Mouse (Mus musculus): ENCODE results near the gene Ppfia2. TPM values are rescaled to one million over a fixed set of nuclear protein-coding genes. Genes with fewer than 3 reads are reported as not detected.
A peak's percentile ranks its signal among the peaks of the same experiment; 100 is the strongest.

Ppfia2 gene
- 0.07 and 0.12 TPM in 2 replicates for polyA plus RNA-seq (2012; rRNA removed)

- Histone ChIP-seq H3K27me3 (ENCODE audit: control insufficient read depth, insufficient read depth, low read length) (no peaks in the 10 kb centered on the region), H3K4me1 (ENCODE audit: control insufficient read depth, insufficient read depth, insufficient read length) (no peaks in the 10 kb centered on the region), H3K27ac (ENCODE audit: insufficient read depth, low read length) (no peak within 1 kb of the TSS), H3K36me3 (ENCODE audit: control insufficient read depth, insufficient read depth, low read length) (no peaks in the 10 kb centered on the region), H3K4me3 (ENCODE audit: extremely low read depth, insufficient read depth, insufficient read length) (peak within 1 kb of the TSS; percentile 43)
- DNase-seq (ENCODE audit: low read depth in 1 of 2, low spot score in 2 of 2): no peak
- TF ChIP-seq CTCF (IDR thresholded peaks at IDR 0.05; ENCODE audit: extremely low read depth, insufficient read depth, insufficient read length, insufficient replicate concordance) (no peak), POLR2A (IDR thresholded peaks at IDR 0.05; ENCODE audit: low read depth, low read length) (no peak)
- 1% methylated on average over 30 of the region's 30 CpGs for WGBS
These were observed at the start of gene Ppfia2 for GRCm38 (mm10) chr10:106469855-106470532. Gene Ppfia2, plus strand, starts transcription at chr10:106470339.

DNA sequence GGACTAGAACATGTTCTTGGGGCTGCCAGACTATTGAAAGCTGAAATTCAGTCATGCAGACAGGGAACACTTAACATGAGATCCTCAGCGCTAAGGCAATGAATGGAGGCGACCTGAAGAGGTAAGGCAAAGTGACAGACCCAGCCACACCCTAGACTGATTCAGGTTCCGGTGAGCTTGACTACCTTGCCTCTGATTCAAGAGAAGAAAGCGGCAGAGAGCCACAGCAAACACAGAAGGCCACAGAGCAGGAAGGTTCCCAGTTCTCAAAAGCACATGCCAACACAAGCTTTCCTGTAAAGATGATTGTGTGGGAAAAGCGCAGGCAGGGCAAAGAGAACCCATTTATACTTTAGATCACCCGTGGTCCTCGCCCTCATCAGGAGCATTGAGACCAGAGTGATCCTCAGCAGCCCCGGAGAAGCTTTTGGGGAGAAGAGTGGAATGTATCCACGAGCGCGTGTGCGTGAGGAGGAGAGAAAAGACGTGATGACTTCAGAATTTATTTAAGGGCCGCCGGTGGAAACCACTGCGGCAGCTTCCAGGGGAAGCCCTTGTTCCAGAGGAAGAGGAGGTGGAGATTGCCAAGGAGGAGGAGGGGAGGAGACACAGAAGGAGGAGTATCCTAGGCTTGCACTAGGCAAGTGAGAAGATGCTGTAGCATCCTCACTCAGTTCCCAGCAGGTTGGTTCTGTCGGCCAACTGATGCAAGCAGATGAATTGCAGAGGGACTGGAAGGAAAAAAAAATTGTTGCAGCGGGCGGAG, 1.0 kb upstream of the Ppfia2 start:
- TF ChIP-seq CTCF (IDR thresholded peaks at IDR 0.05; ENCODE audit: extremely low read depth, insufficient read depth, insufficient read length, insufficient replicate concordance): no peak
- TF ChIP-seq POLR2A (IDR thresholded peaks at IDR 0.05; ENCODE audit: low read depth, low read length): no peak
- WGBS: 8% methylated on average over 19 of the region's 19 CpGs
- DNase-seq (ENCODE audit: low read depth in 1 of 2, low spot score in 2 of 2): no peak
- no peak overlapping the region for H3K27ac ChIP-seq (ENCODE audit: insufficient read depth, low read length)
- no peak overlapping the region for H3K4me3 ChIP-seq (ENCODE audit: extremely low read depth, insufficient read depth, insufficient read length)
- no peaks in the 10 kb centered on the region for H3K27me3 ChIP-seq (ENCODE audit: control insufficient read depth, insufficient read depth, low read length)
- H3K4me1 ChIP-seq (ENCODE audit: control insufficient read depth, insufficient read depth, insufficient read length): no peaks in the 10 kb centered on the region
- H3K36me3 ChIP-seq (ENCODE audit: control insufficient read depth, insufficient read depth, low read length): no peaks in the 10 kb centered on the region

GRCm38 (mm10) chr10:106470533-106471205, 530 bp downstream of the Ppfia2 start:
- H3K36me3 ChIP-seq (ENCODE audit: control insufficient read depth, insufficient read depth, low read length): no peaks in the 10 kb centered on the region
- no peak for DNase-seq (ENCODE audit: low read depth in 1 of 2, low spot score in 2 of 2)
- H3K27me3 ChIP-seq (ENCODE audit: control insufficient read depth, insufficient read depth, low read length): no peaks in the 10 kb centered on the region
- no peak for TF ChIP-seq CTCF (IDR thresholded peaks at IDR 0.05; ENCODE audit: extremely low read depth, insufficient read depth, insufficient read length, insufficient replicate concordance)
- no peak for TF ChIP-seq POLR2A (IDR thresholded peaks at IDR 0.05; ENCODE audit: low read depth, low read length)
- H3K27ac ChIP-seq (ENCODE audit: insufficient read depth, low read length): no peak overlapping the region
- H3K4me3 ChIP-seq (ENCODE audit: extremely low read depth, insufficient read depth, insufficient read length): peak overlapping the region; percentile 43
- WGBS: 18% methylated on average over 18 of the region's 18 CpGs
- H3K4me1 ChIP-seq (ENCODE audit: control insufficient read depth, insufficient read depth, insufficient read length): no peaks in the 10 kb centered on the region

GRCm38 (mm10) chr10:106509281-106510165, 39.4 kb downstream of the Ppfia2 start:
- H3K27ac ChIP-seq (ENCODE audit: insufficient read depth, low read length): no peak overlapping the region
- WGBS: 80% methylated on average over 6 of the region's 6 CpGs
- no peak for TF ChIP-seq CTCF (IDR thresholded peaks at IDR 0.05; ENCODE audit: extremely low read depth, insufficient read depth, insufficient read length, insufficient replicate concordance)
- TF ChIP-seq POLR2A (IDR thresholded peaks at IDR 0.05; ENCODE audit: low read depth, low read length): no peak
- no peaks in the 10 kb centered on the region for H3K4me1 ChIP-seq (ENCODE audit: control insufficient read depth, insufficient read depth, insufficient read length)
- no peaks in the 10 kb centered on the region for H3K27me3 ChIP-seq (ENCODE audit: control insufficient read depth, insufficient read depth, low read length)
- no peak for DNase-seq (ENCODE audit: low read depth in 1 of 2, low spot score in 2 of 2)
- no peaks in the 10 kb centered on the region for H3K36me3 ChIP-seq (ENCODE audit: control insufficient read depth, insufficient read depth, low read length)
- no peak overlapping the region for H3K4me3 ChIP-seq (ENCODE audit: extremely low read depth, insufficient read depth, insufficient read length)

DNA sequence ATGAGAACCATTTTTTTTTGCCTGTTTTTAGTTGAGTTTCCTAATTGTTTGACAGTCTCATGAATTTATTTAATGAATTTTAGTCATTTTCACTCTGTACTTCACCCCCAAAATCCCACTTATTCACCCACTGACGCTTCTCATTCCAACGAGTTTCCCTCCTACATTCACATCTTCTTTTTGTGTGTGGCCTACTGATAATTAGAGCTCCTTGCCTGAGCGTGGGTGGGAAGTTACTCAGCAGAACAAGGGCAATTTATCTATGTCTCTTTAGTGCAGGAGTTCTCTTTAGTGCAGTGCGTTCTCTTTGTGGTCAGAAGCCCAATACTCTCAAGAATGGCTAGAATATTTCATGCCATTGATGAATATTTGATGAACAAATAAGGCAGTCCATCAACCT, 95.9 kb downstream of the Ppfia2 start:
- H3K4me1 ChIP-seq (ENCODE audit: control insufficient read depth, insufficient read depth, insufficient read length): no peaks in the 10 kb centered on the region
- WGBS: 54% methylated on average over 4 of the region's 4 CpGs
- H3K27ac ChIP-seq (ENCODE audit: insufficient read depth, low read length): no peak overlapping the region
- H3K4me3 ChIP-seq (ENCODE audit: extremely low read depth, insufficient read depth, insufficient read length): no peak overlapping the region
- no peaks in the 10 kb centered on the region for H3K27me3 ChIP-seq (ENCODE audit: control insufficient read depth, insufficient read depth, low read length)
- no peak for DNase-seq (ENCODE audit: low read depth in 1 of 2, low spot score in 2 of 2)
- no peak for TF ChIP-seq POLR2A (IDR thresholded peaks at IDR 0.05; ENCODE audit: low read depth, low read length)
- no peaks in the 10 kb centered on the region for H3K36me3 ChIP-seq (ENCODE audit: control insufficient read depth, insufficient read depth, low read length)

DNA sequence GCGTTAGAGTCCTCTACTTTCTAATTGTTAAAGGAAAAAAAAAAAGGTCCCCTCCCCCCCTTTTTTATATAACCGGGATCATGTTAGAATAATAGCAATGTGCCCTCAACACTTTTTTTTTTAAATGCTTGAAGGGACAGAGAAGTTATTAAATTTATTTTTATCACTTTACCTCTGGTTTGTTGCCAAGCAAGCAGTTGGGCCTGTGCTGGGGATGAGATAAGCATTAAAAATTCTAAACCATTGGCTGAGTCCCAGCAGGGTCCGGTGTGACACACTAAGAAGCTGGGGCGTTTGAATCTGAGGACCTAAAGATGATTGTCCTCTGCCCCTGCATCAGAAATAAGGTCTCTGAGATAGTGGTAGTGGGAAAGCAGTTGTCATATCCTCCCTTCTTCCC, 114.9 kb downstream of the Ppfia2 start:
- WGBS: 82% methylated on average over 4 of the region's 4 CpGs
- H3K36me3 ChIP-seq (ENCODE audit: control insufficient read depth, insufficient read depth, low read length): no peaks in the 10 kb centered on the region

More for the DNA sequence above, 114.9 kb downstream of the Ppfia2 start:
- Histone ChIP-seq H3K27ac (ENCODE audit: insufficient read depth, low read length) (no peak overlapping the region), H3K4me1 (ENCODE audit: control insufficient read depth, insufficient read depth, insufficient read length) (no peaks in the 10 kb centered on the region), H3K4me3 (ENCODE audit: extremely low read depth, insufficient read depth, insufficient read length) (no peak overlapping the region), H3K27me3 (ENCODE audit: control insufficient read depth, insufficient read depth, low read length) (no peaks in the 10 kb centered on the region)
- DNase-seq (ENCODE audit: low read depth in 1 of 2, low spot score in 2 of 2): no peak
- TF ChIP-seq POLR2A (IDR thresholded peaks at IDR 0.05; ENCODE audit: low read depth, low read length) (no peak), CTCF (IDR thresholded peaks at IDR 0.05; ENCODE audit: extremely low read depth, insufficient read depth, insufficient read length, insufficient replicate concordance) (no peak)

All from spleen, adult 2 months (tissue).